Mouse (Mus musculus) neural tube, embryonic 11.5 days (tissue): ENCODE measurements around the gene Eva1c. TPM values are rescaled to one million over a fixed set of nuclear protein-coding genes. Genes with fewer than 3 reads are reported as not detected.

Source experiments
- ATAC-seq: fragments of 200-750 bp; cut with Nextera tagmentation; 2 replicates; pipeline ENCODE4 v1.8.0; 2017; ENCODE audit warnings: moderate number of reproducible peaks, mild to moderate bottlenecking, moderate TSS enrichment, moderate library complexity; ENCODE audit not compliant: insufficient read depth, low FRiP score, low TSS enrichment
- DNase-seq: peaks from one replicate; pipeline ENCODE4 v3.0.0-alpha.2; 2015; ENCODE audit warnings: low spot score
- H3K27ac ChIP-seq: fragments of 300-500 bp; sonication (generic); 2 replicates; pipeline ENCODE4 v1.5.1; 2014; ENCODE audit warnings: low read depth, mild to moderate bottlenecking, low read length
- H3K27me3 ChIP-seq: fragments of 300-500 bp; sonication (generic); 2 replicates; pipeline ENCODE4 v1.6.1; 2014; ENCODE audit warnings: mild to moderate bottlenecking, low read length, mixed read lengths; ENCODE audit not compliant: control insufficient read depth, insufficient read depth
- H3K36me3 ChIP-seq: fragments of 300-500 bp; sonication (generic); 2 replicates; pipeline ENCODE4 v1.6.1; 2014; ENCODE audit warnings: mild to moderate bottlenecking, low read length, moderate library complexity, mixed read lengths; ENCODE audit not compliant: control insufficient read depth, insufficient read depth
- H3K4me1 ChIP-seq: fragments of 300-500 bp; sonication (generic); 2 replicates; pipeline ENCODE4 v1.6.1; 2014; ENCODE audit warnings: low read length, mixed read lengths; ENCODE audit not compliant: control insufficient read depth, insufficient read depth
- H3K4me2 ChIP-seq: fragments of 300-500 bp; sonication (generic); 2 replicates; pipeline ENCODE4 v1.6.1; 2014; ENCODE audit warnings: low read depth, mild to moderate bottlenecking, moderate library complexity
- H3K4me3 ChIP-seq: fragments of 300-500 bp; sonication (generic); 2 replicates; pipeline ENCODE4 v1.5.1; 2014; ENCODE audit warnings: low read depth, low read length
- H3K9ac ChIP-seq: fragments of 300-500 bp; sonication (generic); 2 replicates; pipeline ENCODE4 v1.6.1; 2014; ENCODE audit warnings: mild to moderate bottlenecking, low read length
- H3K9me3 ChIP-seq: fragments of 300-500 bp; sonication (generic); 2 replicates; pipeline ENCODE4 v1.6.1; 2016; ENCODE audit warnings: low read length; ENCODE audit not compliant: control insufficient read depth
- WGBS: fragments of 180-500 bp; shearing (Covaris S2); extraction: QIAGEN DNeasy Blood & Tissue Kit; methylation state at CpG from one replicate; pipeline ENCODE4 v1.1.7; 2014; 5-methylcytosine and 5-hydroxymethylcytosine counted together
- polyA plus RNA-seq: library from polyadenylated mRNA; unstranded; fragments of >200 nt; fragmentation: Nextera tagmentation; extraction: Ambion mirVana; gene quantifications from 2 replicates; pipeline ENCODE4 v1.2.1, GENCODE M21; 2014

Gene Eva1c
- polyA plus RNA-seq, 1 experiment from 2014 or later = 0.73 TPM

DNA sequence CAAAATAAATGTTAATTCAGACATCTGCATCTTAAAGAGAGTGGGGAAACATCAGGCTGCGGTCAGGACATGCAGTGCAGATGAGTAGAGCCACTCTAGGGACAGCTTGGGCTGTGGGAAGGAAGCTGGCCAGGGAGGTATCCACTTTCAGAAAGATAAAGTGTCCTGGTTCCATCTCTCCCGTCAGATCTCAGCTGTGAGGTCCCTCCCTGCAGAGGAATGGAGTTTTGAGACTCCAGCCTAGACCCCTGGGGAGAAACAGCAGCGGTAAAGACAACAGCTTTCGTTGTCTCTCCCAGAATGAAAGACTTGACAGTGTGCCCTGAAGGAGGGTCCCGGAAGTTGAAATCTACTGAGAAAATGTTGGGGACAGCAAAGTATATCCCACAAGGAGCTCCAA lies 76.8 kb downstream of the Eva1c start:
- Histone ChIP-seq H3K9me3 (no peaks in the 10 kb centered on the region), H3K4me1 (no peaks in the 10 kb centered on the region; the same call in 1 of the 2 replicates), H3K4me3 (no peak overlapping the region), H3K27me3 (no peaks in the 10 kb centered on the region), H3K36me3 (no peaks in the 10 kb centered on the region), H3K4me2 (no peak overlapping the region), H3K9ac (no peak overlapping the region), H3K27ac (no peak overlapping the region)
- WGBS = 20% methylated on average over 5 of the region's 5 CpGs
- DNase-seq (no peak), ATAC-seq (no peak)

DNA sequence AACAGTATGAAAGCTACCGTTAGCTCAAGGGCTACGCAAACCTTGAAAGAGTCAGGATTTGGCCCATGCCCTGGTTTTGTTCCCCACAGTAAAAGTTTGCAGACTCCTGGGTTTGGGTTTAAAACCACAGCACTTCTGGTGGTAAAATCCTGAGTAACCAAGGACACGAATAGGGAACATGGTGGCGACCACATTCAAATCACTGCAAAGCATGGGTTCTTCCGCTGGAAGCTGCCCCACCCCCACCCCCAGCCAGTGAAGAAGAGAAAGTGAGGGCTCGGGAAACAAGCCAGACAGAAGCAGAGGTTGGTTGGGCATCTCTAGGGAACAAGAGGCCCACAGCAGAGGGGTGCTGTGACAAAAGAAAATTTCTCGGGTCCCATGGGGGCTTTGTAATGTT lies 80.7 kb downstream of the Eva1c start:
- Histone ChIP-seq H3K9ac (no peak overlapping the region), H3K4me3 (no peak overlapping the region), H3K27me3 (no peaks in the 10 kb centered on the region), H3K4me2 (no peak overlapping the region), H3K36me3 (no peaks in the 10 kb centered on the region), H3K27ac (no peak overlapping the region), H3K9me3 (no peaks in the 10 kb centered on the region), H3K4me1 (no peaks in the 10 kb centered on the region; the same call in 1 of the 2 replicates)
- WGBS = 68% methylated on average over 7 of the region's 7 CpGs
- DNase-seq (no peak), ATAC-seq (no peak)

DNA sequence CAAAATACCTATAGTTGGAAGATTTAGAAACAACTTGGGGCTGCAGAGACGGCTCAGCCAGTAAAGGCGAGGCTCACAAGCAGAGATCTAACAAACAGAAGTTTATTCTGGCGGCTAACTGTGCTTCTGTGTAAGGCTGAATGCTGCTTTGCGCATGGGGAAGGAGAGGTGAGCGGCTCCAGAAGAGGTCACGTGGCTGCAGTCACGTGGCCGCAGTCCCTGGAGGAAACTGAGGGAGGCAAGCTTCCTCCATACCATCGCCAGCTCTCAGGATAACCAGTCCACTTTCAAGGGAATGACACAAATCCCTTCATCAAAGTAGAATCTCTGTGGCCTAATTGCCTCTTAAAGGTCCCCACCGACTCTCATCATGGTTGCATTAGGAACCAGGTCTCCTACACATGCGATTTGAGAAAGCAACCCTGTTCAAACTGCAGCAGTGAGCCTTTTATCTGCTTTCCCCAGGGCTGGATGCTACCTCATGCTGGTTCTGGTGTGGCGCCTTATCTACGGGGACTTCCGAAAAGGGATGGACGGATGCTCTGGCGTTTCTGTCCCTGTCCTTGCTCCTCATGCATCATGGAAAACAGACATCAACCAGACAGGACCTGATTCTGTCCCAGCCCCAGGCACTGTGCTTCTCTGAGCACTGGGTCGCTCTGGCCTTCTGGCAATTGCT lies 84.5 kb downstream of the Eva1c start:
- WGBS = 87% methylated on average over 17 of the region's 17 CpGs
- no peak for ATAC-seq

DNA sequence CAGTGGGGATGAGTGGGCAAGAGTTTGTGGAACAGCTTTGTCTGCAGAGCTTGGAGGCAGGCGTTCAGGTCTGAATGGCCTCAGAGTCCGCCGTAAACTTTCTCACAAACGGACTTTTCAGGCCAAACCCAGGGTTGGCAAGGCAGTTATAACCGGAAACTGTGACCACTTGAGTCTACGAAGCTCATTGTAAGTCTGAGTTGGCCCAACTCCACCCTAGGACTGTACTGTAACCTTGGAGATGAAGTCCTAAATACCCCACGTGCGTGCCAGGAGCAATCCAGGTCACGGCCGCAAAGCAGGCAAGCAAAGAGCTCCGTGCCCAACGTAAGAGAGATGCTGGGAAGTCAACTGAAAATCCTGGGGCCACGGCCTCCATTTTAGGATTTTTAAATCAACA lies 85.2 kb downstream of the Eva1c start:
- Histone ChIP-seq H3K27me3 (no peaks in the 10 kb centered on the region), H3K9me3 (no peaks in the 10 kb centered on the region), H3K4me2 (no peak overlapping the region), H3K9ac (no peak overlapping the region), H3K27ac (no peak overlapping the region), H3K36me3 (no peaks in the 10 kb centered on the region), H3K4me3 (no peak overlapping the region), H3K4me1 (no peaks in the 10 kb centered on the region)
- DNase-seq (no peak), ATAC-seq (no peak)
- WGBS = 97% methylated on average over 13 of the region's 13 CpGs

More for the DNA sequence above, 84.5 kb downstream of the Eva1c start:
- Histone ChIP-seq H3K36me3 (no peaks in the 10 kb centered on the region), H3K27ac (no peak overlapping the region), H3K9ac (no peak overlapping the region), H3K4me3 (no peak overlapping the region), H3K9me3 (no peaks in the 10 kb centered on the region), H3K4me1 (no peaks in the 10 kb centered on the region), H3K4me2 (no peak overlapping the region), H3K27me3 (no peaks in the 10 kb centered on the region)
- DNase-seq = no peak

DNA sequence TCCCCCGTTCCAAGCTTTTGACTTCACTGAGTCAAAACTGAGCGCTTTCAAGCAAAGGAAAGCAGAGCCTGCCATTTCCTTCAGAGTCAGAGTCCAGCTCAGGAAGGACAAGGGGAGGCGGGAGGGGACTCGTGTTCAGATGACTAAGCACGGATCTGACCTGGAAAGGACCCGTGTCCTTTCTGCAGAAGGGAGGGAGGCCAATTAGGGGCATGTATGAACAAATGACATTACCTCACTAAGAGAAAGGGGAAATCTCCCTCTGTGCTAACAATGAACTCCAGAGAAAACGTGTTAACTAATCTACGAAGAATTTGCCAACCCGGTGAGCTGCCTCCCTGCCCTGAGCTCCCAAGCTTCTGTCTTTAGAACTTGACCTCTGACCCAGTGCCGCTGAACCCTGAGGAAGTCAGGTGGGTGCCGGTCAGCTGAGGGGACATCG lies 89.5 kb downstream of the Eva1c start:
- H3K27ac ChIP-seq = no peak overlapping the region
- no peaks in the 10 kb centered on the region for H3K27me3 ChIP-seq
- H3K36me3 ChIP-seq = no peaks in the 10 kb centered on the region
- 55% methylated on average over 12 of the region's 12 CpGs for WGBS
- DNase-seq (no peak), ATAC-seq (no peak)
- H3K9me3 ChIP-seq = no peaks in the 10 kb centered on the region
- no peak overlapping the region for H3K4me3 ChIP-seq
- H3K4me2 ChIP-seq = no peak overlapping the region
- H3K4me1 ChIP-seq = no peaks in the 10 kb centered on the region
- H3K9ac ChIP-seq = no peak overlapping the region

DNA sequence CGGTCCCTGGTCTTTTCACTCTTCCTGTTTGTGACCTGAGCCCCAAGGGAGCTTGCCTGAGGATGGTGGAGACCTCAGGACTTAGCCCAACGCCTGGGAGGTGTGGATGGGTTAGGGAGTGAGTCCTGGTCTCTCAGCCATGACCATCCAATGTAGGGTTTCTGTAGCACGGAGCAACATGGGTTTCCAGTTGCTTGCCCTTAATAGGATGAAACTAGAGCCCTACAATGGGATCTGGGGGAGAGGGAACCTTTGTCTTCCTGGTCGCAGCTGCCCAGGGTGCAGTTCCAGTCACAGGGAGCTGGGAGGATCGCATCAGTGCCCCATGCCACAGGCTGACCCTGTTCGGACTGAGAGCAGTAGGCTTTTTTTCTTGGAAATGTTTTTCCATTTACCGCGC lies 90.6 kb downstream of the Eva1c start:
- Histone ChIP-seq H3K9me3 (no peaks in the 10 kb centered on the region), H3K27me3 (no peaks in the 10 kb centered on the region), H3K27ac (no peak overlapping the region), H3K4me1 (no peaks in the 10 kb centered on the region), H3K4me3 (no peak overlapping the region), H3K4me2 (no peak overlapping the region), H3K36me3 (no peaks in the 10 kb centered on the region), H3K9ac (no peak overlapping the region)
- 80% methylated on average over 8 of the region's 8 CpGs for WGBS
- ATAC-seq (no peak), DNase-seq (no peak)

DNA sequence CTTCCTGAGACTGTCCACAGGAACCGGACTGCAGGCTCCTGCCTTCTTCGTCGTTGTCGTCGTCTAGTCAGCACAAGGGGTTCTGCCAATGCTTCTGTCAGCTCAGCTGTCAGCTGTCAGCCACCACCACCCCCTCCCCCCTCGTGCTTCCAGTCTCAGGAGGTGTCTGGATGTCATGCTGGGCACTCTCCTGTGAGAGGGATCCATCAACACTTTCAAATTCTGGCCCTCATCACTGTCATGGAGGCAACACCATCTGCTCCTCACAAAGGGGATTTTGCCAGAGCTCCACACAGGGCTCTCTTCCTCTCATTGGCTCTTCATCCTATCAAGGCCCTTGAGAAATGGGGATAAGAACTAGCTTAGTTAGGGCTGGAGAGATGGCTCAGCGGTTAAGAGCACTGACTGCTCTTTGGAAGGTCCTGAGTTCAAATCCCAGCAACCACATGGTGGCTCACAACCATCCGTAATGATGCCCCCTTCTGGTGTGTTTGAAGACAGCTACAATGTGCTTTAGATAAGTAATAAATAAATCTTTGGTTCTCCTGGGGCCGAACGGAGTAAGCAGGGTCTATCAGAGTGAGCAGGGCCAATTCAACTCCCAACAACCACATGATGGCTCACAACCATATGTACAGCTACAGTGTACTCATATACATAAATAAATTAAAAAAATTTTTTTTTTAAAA lies 95.1 kb downstream of the Eva1c start:
- Histone ChIP-seq H3K4me2 (no peak overlapping the region), H3K36me3 (peaks cover 2% of the 10 kb centered on the region; the same call in 1 of the 2 replicates), H3K27me3 (no peaks in the 10 kb centered on the region), H3K9ac (no peak overlapping the region), H3K9me3 (no peaks in the 10 kb centered on the region), H3K4me3 (no peak overlapping the region), H3K27ac (no peak overlapping the region), H3K4me1 (no peaks in the 10 kb centered on the region)
- DNase-seq (peak; percentile 29), ATAC-seq (no peak)
- 59% methylated on average over 10 of the region's 10 CpGs for WGBS

DNA sequence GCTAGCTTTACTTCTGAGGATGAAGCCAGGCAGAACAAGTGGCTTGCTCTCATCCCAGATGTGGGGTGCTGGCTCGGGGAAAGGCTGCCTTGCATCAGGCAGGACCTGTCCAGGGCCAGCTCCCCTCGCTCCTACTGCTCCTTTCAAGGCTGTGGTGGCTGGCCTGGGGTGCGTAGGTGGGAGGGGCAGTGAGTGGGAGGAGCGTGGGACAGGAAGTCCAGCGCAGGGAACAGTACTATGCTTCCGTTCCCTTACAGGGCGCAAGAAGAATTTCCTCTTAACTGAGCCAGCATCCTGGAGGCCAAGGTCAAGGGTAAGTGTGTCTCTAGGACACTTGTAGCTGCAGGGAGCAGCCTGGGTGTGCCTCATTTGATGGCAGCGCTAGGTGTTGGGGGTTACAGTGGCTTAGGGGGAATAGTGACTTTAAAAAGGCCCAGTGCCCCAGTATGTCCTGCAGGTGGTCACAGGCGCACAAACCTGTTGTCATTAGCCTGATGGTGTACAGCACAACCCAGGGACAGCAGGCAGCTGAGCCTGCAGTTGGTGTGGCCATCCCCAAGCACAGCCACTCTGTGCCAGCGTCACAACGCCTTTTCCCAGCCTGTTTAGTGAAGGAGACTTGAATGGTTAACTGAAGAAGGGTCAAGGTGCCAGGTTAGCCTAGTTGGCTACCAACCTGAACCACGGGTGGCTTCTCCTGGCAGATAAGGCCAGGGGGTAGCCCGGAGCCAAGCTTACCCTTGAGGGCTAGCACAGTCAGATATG lies 98.3 kb downstream of the Eva1c start:
- Histone ChIP-seq H3K36me3 (peaks cover 2% of the 10 kb centered on the region; the same call in 1 of the 2 replicates), H3K9me3 (no peaks in the 10 kb centered on the region), H3K9ac (no peak overlapping the region), H3K4me1 (no peaks in the 10 kb centered on the region), H3K4me3 (no peak overlapping the region), H3K27me3 (no peaks in the 10 kb centered on the region), H3K27ac (no peak overlapping the region), H3K4me2 (no peak overlapping the region)
- no peak for ATAC-seq
- 90% methylated on average over 13 of the region's 13 CpGs for WGBS
- no peak for DNase-seq
